Mouse (Mus musculus): ENCODE measurements at regions not wholly inside any gene's neighbourhood (a gene's known extent, or its start where the extent isn't known, plus 50 kb on each side); places are given as distances from the start of the nearest gene placed in this dataset.

DNA sequence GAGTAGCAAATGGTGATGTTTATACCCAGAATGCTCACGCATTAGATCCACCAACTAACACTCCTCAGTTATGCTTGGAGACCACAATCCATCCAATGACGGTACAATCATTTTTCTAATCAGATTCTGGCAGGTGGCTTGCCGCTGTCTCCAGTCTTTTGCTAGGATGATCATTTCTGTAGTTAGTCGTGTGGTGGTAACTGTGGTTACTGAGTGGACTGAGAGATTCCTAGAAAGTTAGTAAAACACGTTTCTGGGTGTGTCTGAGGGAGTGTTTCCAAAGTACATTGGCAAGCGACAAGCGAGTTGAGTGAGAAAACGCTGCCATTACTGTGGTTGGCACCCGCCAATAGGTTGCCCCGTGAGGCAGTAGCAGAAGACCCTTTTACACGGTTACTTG is 58.8 kb upstream of the Bmp2k start:
- H3K27ac ChIP-seq: no peak overlapping the region
- no peak for TF ChIP-seq CTCF (IDR thresholded peaks at IDR 0.05)
- no peak overlapping the region for H3K4me3 ChIP-seq
- intact Hi-C loops (cut with DNase I): loop anchor here (2.0 kb wide), 1 partner anchor 14 kb away; no protein-coding TSS in a partner anchor
- no peak for DNase-seq (ENCODE audit: extremely low spot score in 1 of 2, low spot score in 2 of 2)

DNA sequence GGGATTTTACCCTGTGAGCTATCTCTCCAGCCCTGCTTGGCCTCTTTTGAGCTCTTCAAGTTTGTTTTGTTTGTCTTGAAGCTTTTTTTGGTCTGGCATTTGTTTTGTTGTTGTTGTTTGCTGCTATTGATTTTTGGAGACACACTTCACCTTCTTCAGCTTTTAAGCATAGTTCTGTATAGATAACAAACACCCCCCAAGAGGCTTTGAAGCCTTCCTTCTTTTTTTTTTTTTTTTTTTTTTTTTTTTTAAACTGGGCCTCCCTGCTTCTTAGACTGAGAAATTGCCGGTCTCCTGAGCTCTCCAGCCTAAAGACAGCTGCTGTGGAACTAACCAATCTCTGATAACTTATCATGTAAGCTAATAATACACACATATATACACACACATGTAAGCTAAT is 58.2 kb upstream of the Bmp2k start:
- intact Hi-C loops (cut with DNase I): loop anchor here (2.0 kb wide), 1 partner anchor 14 kb away; no protein-coding TSS in a partner anchor
- TF ChIP-seq CTCF (IDR thresholded peaks at IDR 0.05): no peak
- H3K27ac ChIP-seq: no peak overlapping the region
- no peak for DNase-seq (ENCODE audit: extremely low spot score in 1 of 2, low spot score in 2 of 2)
- no peak overlapping the region for H3K4me3 ChIP-seq

- no peak for DNase-seq (ENCODE audit: extremely low spot score in 1 of 2, low spot score in 2 of 2)
- no peak for TF ChIP-seq CTCF (IDR thresholded peaks at IDR 0.05)
Measured at GRCm38 (mm10) chr5:96940170-96941086, 57.1 kb upstream of the Bmp2k start.

DNA sequence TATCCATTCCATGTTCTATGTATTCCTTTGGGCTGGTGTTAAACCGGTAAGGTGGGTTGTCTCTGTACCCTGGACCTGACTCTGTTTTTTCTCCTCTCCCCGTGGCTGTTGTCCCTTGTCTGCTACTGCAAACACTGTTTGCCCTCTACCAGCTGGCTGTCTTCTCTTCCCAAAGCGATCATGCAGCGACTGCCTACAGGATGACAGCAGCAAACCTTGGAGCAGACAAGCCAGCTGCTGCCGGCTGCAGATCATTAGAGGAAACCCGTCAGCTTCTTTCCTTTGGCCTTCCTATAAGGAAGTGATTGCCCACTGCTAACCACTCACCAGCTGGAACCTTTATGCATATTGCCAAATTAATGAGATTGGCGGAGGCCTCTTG is 56.4 kb upstream of the Bmp2k start:
- intact Hi-C loops (cut with DNase I): no loop called here
- no peak overlapping the region for H3K27ac ChIP-seq
- TF ChIP-seq CTCF (IDR thresholded peaks at IDR 0.05): no peak
- DNase-seq (ENCODE audit: extremely low spot score in 1 of 2, low spot score in 2 of 2): no peak
- no peak overlapping the region for H3K4me3 ChIP-seq

More at GRCm38 (mm10) chr5:96940170-96941086, 57.1 kb upstream of the Bmp2k start:
- Histone ChIP-seq H3K4me3 (no peak overlapping the region), H3K27ac (no peak overlapping the region)
- intact Hi-C loops (cut with DNase I): no loop called here

GRCm38 (mm10) chr5:96941518-96941917 is 56.0 kb upstream of the Bmp2k start:
- intact Hi-C loops (cut with DNase I): no loop called here
- no peak overlapping the region for H3K27ac ChIP-seq
- no peak overlapping the region for H3K4me3 ChIP-seq
- no peak for TF ChIP-seq CTCF (IDR thresholded peaks at IDR 0.05)
- no peak for DNase-seq (ENCODE audit: extremely low spot score in 1 of 2, low spot score in 2 of 2)
